Mouse (Mus musculus) heart, embryonic 16.5 days (tissue): ENCODE results near the gene Zfp986. TPM values are rescaled to one million over a fixed set of nuclear protein-coding genes. Genes with fewer than 3 reads are reported as not detected.
A peak's percentile ranks its signal among the peaks of the same experiment; 100 is the strongest.
"Not testable (repeated sequence)": the region's sequence is repeated elsewhere in the genome, so short reads cannot be mapped to it uniquely, and the experiment has no call there.

Source experiments
- ATAC-seq: fragments of 200-750 bp; cut with Nextera tagmentation; replicated peaks from 2 replicates; pipeline ENCODE4 v1.8.0; 2017; ENCODE audit warnings: moderate number of reproducible peaks; ENCODE audit not compliant: insufficient read depth, low FRiP score; ENCODE audit errors: extremely low read depth
- H3K27ac ChIP-seq: fragments of 300-500 bp; sonication (generic); 2 replicates; pipeline ENCODE4 v1.5.1; 2014; ENCODE audit warnings: mild to moderate bottlenecking, low read length, control low read depth, moderate library complexity
- H3K27me3 ChIP-seq: fragments of 300-500 bp; sonication (generic); 2 replicates; pipeline ENCODE4 v1.6.1; 2014; ENCODE audit warnings: low read length, mixed read lengths; ENCODE audit not compliant: control insufficient read depth, insufficient read depth
- H3K36me3 ChIP-seq: fragments of 300-500 bp; sonication (generic); 2 replicates; pipeline ENCODE4 v1.6.1; 2014; ENCODE audit not compliant: control insufficient read depth, insufficient read depth
- H3K4me1 ChIP-seq: fragments of 300-500 bp; sonication (generic); 2 replicates; pipeline ENCODE4 v1.6.1; 2014; ENCODE audit warnings: low read length, mixed read lengths; ENCODE audit not compliant: control insufficient read depth, insufficient read depth
- H3K4me2 ChIP-seq: fragments of 300-500 bp; sonication (generic); 2 replicates; pipeline ENCODE4 v1.6.1; 2014; ENCODE audit warnings: low read depth, mild to moderate bottlenecking, control low read depth, low read length
- H3K4me3 ChIP-seq: fragments of 300-500 bp; sonication (generic); 2 replicates; pipeline ENCODE4 v1.5.1; 2014; ENCODE audit warnings: mild to moderate bottlenecking, control low read depth, low read length
- H3K9ac ChIP-seq: fragments of 300-500 bp; sonication (generic); 2 replicates; pipeline ENCODE4 v1.6.1; 2014; ENCODE audit warnings: low read length, control low read depth
- H3K9me3 ChIP-seq: fragments of 300-500 bp; sonication (generic); replicated peaks from 2 replicates; pipeline ENCODE4 v1.6.1; 2016; ENCODE audit warnings: low read length; ENCODE audit not compliant: control insufficient read depth
- WGBS: fragments of 180-500 bp; shearing (Covaris S2); extraction: QIAGEN DNeasy Blood & Tissue Kit; methylation state at CpG from one replicate; pipeline ENCODE4 v1.1.7; 2014; 5-methylcytosine and 5-hydroxymethylcytosine counted together
- polyA plus RNA-seq: library from polyadenylated mRNA; unstranded; fragments of >200 nt; fragmentation: Nextera tagmentation; extraction: Ambion mirVana; gene quantifications from 2 replicates; pipeline ENCODE4 v1.2.1, GENCODE M21; 2015

Zfp986 gene
- not detected in 2 replicates for polyA plus RNA-seq

DNA sequence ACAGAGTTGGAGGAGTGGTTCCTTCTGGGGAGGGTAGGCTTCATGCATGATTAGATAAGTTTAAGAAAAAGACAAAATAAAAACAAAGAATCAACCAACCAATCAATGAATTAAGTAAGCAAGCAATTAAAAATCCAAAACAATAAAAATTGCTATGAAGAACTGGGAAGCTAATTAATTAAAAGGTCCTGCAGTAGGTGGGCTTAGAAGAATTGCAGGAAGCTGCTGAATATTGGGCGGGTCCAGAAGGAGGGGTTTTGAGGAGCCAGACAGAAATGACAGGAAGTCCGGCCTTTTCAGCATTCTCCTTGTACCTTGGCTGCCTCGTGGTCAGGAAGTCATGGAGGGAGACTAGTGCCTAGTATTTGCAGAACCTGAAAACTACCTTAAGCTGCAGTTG, at the start of gene Zfp986:
TSS of gene Zfp986 (plus strand) at position 301 of the 400 bp plus-strand sequence.
- not testable (repeated sequence) for H3K9me3 ChIP-seq, H3K4me2 ChIP-seq, ATAC-seq, H3K4me3 ChIP-seq, H3K4me1 ChIP-seq, H3K9ac ChIP-seq, H3K27ac ChIP-seq, H3K27me3 ChIP-seq, H3K36me3 ChIP-seq
- WGBS = 63% methylated on average over 3 of the region's 3 CpGs

DNA sequence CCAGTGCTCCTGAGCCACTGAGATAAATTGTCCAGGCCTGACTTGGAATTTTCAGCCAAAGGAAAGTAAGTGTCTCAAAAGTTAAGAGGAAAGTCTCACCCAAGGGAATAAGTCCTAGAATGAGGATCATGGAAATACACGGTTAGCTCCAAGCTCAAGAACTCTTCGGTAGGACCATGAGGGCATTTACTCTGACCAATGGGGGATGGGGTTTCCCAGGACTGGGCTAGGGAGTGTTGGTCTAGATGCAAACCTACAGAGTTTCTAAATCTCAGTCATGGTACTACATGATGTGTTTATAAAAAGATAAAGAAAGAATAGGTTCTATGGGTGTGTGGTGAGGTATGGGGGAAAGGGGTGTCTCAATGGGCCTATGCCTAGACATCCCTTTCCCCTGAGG, 48.6 kb upstream of the Zfp986 start:
- not testable (repeated sequence) for H3K9me3 ChIP-seq, H3K27me3 ChIP-seq, H3K36me3 ChIP-seq, H3K4me1 ChIP-seq, H3K9ac ChIP-seq, ATAC-seq, H3K4me2 ChIP-seq, H3K4me3 ChIP-seq, H3K27ac ChIP-seq
- WGBS = no CpG with 5 or more reads among the region's 2 CpGs

DNA sequence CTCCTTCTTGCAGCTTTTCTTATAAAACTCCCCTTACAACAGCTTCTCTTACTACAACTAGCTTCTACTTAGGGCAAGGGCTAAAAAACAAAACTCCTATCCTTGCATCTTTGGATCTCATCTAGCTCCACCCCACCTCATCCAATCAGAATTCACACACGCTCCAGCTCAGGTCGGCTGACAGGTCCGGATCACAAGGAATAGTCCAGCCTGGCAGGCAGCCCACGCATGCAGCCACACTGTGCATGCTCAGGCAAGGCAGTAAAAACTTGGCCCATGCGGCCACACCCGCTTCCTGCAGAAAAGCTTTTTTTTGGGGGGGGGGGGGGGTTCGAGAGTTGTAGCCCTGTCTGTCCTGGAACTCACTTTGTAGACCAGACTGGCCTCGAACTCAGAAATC, 43.0 kb upstream of the Zfp986 start:
- H3K4me1 ChIP-seq, H3K36me3 ChIP-seq, H3K27me3 ChIP-seq, H3K27ac ChIP-seq, H3K9me3 ChIP-seq, H3K4me2 ChIP-seq, H3K9ac ChIP-seq, H3K4me3 ChIP-seq, ATAC-seq: not testable (repeated sequence)
- 72% methylated on average over 3 of the region's 8 CpGs for WGBS

DNA sequence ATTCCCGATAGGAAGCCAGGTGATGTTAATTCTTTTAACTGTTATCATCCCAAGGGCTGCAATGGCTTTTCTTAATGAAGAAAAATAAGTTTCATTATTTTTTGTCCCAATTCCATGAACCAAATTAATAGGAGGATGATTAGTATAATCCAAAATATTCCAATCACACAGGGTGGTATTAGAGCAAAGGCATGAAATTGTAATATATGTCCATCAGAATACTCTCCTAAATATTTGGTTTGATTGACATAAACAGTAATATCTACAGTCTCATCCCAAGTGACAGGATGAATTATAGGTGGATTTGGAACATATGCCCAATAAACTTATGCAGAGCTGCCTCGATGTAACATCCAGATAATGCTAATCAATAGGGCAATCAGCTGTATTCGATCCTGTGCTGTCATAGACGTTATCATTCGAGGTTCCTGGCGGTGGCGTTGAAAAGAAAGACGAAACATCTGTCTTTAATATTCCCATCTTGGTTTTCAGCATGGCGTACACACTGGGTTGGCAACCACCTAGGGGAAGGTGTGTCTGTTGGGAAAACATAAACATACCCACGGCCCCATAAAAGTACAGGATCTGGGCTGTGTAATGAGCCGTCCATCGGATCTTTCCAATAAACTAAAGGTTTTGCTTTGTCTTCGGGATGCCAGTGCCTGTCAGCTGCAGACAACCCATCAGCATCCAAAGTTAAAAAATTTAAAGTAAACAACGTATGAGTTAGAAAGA, 37.1 kb upstream of the Zfp986 start:
- not testable (repeated sequence) for H3K27me3 ChIP-seq, H3K4me3 ChIP-seq, H3K9me3 ChIP-seq, H3K27ac ChIP-seq, H3K4me1 ChIP-seq, H3K4me2 ChIP-seq, H3K36me3 ChIP-seq, H3K9ac ChIP-seq
- WGBS = 89% methylated on average over 1 of the region's 14 CpGs
- 0 out of 2 replicates have a peak, but pooled peaks have one; percentile 10 for ATAC-seq

DNA sequence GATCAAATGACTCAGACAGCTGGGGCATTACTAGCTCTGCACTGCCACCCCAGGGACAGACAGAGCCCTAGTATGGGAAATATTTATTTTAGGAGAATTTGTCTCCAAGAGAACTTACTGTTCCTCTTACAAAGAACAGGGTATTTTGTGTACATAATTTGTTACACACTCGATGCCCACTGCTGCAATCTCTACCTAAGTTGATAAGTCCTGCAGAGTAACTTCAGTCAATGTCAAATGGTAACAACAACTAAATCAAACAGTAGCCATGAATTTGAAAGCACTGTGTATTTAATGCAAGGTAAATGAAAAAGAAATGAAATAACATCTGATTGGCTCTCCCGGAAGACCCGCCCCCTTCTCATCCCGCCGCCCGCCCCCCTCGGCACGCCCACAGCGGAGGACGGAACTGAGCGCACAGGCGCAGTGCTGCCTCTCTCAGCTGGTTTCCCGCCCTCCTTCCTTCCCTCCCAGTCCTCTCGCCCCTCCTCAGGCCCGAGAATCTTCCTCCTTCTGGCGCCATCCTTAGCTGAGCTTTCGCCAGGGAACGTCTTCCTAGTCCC, 32.2 kb upstream of the Zfp986 start:
- H3K9ac ChIP-seq, H3K27ac ChIP-seq, H3K27me3 ChIP-seq, H3K4me2 ChIP-seq, H3K36me3 ChIP-seq, H3K4me3 ChIP-seq, H3K4me1 ChIP-seq: not testable (repeated sequence)
- 81% methylated on average over 5 of the region's 18 CpGs for WGBS
- ATAC-seq = 0 out of 2 replicates have a peak, but pooled peaks have one; percentile 9
- H3K9me3 ChIP-seq = peaks cover 11% of the 10 kb centered on the region

DNA sequence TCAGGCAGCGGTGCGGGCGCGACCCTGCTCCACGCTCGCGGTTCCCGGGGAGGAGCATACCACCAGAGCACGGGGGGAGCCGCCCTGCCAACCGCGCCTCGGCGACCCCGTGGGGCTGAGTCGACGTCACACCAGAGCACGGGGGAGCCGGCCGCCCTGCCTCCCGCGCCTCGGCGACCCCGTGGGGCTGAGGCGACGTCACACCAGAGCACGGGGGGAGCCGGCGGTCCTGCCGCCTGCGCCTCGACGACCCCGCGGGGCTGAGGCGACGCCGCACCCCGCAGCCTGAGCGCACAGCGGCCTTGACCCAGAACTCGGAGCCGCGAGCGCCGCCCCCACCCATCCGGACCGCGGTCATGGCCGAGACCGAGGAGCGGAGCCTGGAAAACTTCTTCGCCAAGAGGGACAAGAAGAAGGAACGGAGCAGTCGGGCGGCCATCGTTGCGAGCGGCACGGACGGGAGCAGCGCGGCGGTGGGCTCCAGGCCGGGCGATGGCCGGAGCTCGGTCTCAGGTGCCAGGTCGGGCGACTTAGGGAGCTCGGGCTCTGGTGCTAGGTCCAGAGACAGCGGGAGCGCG, 31.6 kb upstream of the Zfp986 start:
- not testable (repeated sequence) for H3K36me3 ChIP-seq, H3K4me3 ChIP-seq, H3K27ac ChIP-seq, H3K27me3 ChIP-seq, H3K4me2 ChIP-seq, H3K4me1 ChIP-seq, H3K9ac ChIP-seq
- H3K9me3 ChIP-seq = peaks cover 11% of the 10 kb centered on the region
- 52% methylated on average over 45 of the region's 75 CpGs for WGBS
- peak; percentile 59 for ATAC-seq

DNA sequence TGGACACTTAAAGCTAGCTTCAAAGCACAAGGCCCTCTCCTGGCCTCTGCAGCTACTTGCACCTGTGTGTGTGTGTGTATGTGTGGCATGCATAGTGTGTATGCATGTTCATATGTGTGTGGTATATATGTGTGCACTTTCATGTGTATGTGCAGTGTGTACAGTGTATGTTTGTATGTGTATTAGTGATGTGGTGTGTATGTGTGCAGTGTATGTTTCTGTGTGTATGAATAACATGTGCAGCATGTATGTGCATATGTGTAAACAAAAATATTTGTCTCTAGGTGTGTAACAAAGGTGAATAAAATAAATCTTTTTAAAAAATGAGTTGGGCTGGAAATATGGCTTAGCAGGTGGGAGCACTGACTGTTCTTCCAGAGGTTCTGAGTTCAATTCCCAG, 21.8 kb upstream of the Zfp986 start:
- not testable (repeated sequence) for H3K4me2 ChIP-seq, H3K27ac ChIP-seq, H3K9ac ChIP-seq, H3K4me3 ChIP-seq, H3K4me1 ChIP-seq, H3K9me3 ChIP-seq, H3K36me3 ChIP-seq, H3K27me3 ChIP-seq
- 0 out of 2 replicates have a peak, but pooled peaks have one; percentile 29 for ATAC-seq

DNA sequence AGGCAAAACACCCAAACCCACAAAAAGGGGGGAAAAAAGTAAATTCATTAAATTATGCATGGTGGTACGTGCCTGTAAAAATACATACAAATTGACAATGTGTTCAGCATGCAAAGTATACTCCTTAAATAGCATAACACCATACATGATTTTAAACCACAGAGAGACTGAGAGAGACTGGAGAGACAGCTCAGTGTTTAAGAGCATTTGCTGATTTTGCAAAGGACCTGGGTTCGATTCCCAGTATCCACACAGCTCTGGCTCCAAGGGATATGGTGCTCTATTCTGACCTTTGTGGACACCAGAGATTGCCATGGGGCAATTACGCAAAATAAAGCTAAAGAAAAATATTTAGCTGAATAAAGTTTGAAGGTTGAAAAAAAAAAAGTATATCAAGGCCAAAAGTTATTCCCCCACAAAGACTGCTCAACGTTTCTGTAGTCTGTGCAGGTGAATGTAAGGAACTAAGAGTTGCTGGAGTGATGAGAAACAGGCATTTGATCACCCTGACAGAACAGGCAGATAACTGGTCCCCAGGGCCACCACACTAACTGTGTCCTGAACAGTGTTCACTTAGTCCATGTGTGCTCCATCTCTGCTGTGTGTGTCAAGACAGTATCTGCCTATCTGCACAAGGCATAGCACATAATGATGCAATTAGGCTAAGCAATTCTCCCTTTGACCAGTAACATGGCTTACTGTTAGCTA, 20.3 kb upstream of the Zfp986 start:
- H3K27me3 ChIP-seq, H3K27ac ChIP-seq, H3K4me3 ChIP-seq, H3K4me1 ChIP-seq, H3K4me2 ChIP-seq, H3K36me3 ChIP-seq, H3K9me3 ChIP-seq, H3K9ac ChIP-seq: not testable (repeated sequence)
- WGBS = 61% methylated on average over 3 of the region's 4 CpGs
- ATAC-seq = 0 out of 2 replicates have a peak, but pooled peaks have one; percentile 19

DNA sequence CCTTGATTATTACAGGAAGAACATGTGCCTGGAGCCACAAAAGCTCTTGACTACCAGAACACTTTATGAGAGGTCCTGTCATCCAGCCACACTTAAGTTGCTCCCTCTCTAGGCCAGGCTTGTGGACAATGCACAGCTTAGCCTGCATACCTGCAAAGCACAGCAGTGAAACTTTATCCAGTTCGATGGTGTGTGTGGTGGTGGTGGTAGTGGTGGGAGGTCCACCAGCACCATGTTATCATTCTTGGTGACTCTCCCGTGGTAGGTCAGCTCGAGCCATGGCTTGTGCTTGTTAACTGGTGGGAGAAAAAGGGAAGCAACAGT, 19.7 kb upstream of the Zfp986 start:
- H3K4me3 ChIP-seq, H3K27ac ChIP-seq, H3K27me3 ChIP-seq, H3K9me3 ChIP-seq, H3K4me1 ChIP-seq, H3K36me3 ChIP-seq, H3K4me2 ChIP-seq, ATAC-seq, H3K9ac ChIP-seq: not testable (repeated sequence)
- WGBS = 69% methylated on average over 3 of the region's 3 CpGs
